ENCODE assay signal across 26 mouse cellular contexts in the genomic region with DNA sequence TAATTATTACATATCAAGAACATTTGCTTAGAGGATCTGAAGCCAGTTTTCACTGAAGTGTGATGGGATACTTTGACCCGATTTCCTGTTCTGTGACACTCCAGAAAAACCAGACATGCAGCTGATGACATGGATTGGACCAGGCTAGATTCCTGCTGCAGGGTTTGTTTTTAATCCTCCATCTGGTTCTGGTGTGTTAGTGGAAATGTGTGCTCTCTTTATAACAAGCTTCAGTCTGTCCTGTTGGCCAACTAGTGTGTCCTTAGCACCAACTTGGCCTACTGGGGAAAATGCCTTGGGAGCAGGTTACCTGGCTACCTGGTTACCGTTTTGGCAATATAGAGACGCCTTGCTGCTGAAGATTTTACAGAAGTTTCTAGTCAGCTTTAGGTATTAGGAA.
"Had no signal": no experiment of that assay in that cellular context is flagged by ENCODE, and none has a peak within 500 bp of the region (broad histone marks: within the 10 kb centered on the region; RNA-seq: fewer than 3 reads in every experiment).

No protein-coding gene starts in this region.

- H3K4me3 ChIP-seq: left cerebral cortex, adult 2 months; limb, embryonic 13.5 days; liver, embryonic 12.5 days; liver, embryonic 15.5 days; lung, embryonic 15.5 days; megakaryocyte, embryonic 14.5 days; midbrain, embryonic 10.5 days; midbrain, embryonic 15.5 days; neural tube, embryonic 12.5 days; neural tube, embryonic 15.5 days had no signal

- H3K4me2 ChIP-seq: limb, embryonic 13.5 days; liver, embryonic 12.5 days; liver, embryonic 15.5 days; lung, embryonic 15.5 days; midbrain, embryonic 15.5 days; neural tube, embryonic 12.5 days; neural tube, embryonic 15.5 days had no signal

- H3K27me3 ChIP-seq: lung, embryonic 15.5 days; midbrain, embryonic 15.5 days; neural tube, embryonic 12.5 days; neural tube, embryonic 15.5 days had no signal

- DNase-seq: kidney, adult 18-20 months; kidney, adult 9 months; kidney, postnatal 14 days; kidney, postnatal 4 days; layer of hippocampus, postnatal 36 days; liver; lung, adult 18-20 months; lung, postnatal 10 days; lung, postnatal 36 days; right cerebral cortex, adult 18-20 months; right cerebral cortex, postnatal 14 days; right cerebral cortex, postnatal 4 days; thymus, adult 2 months; thymus, postnatal 14 days; thymus, postnatal 4 days had no signal

- H3K9ac ChIP-seq: limb, embryonic 13.5 days; liver, embryonic 12.5 days; liver, embryonic 15.5 days; lung, embryonic 15.5 days; midbrain, embryonic 15.5 days; neural tube, embryonic 12.5 days; neural tube, embryonic 15.5 days had no signal

- H3K36me3 ChIP-seq: limb, embryonic 13.5 days; liver, embryonic 12.5 days; liver, embryonic 15.5 days; lung, embryonic 15.5 days; midbrain, embryonic 15.5 days; neural tube, embryonic 12.5 days; neural tube, embryonic 15.5 days had no signal

- ATAC-seq: liver, embryonic 12.5 days; midbrain, embryonic 15.5 days had no signal

- H3K9me3 ChIP-seq: limb, embryonic 13.5 days; liver, embryonic 12.5 days; liver, embryonic 15.5 days; lung, embryonic 15.5 days; megakaryocyte, embryonic 14.5 days; midbrain, embryonic 10.5 days; midbrain, embryonic 15.5 days; neural tube, embryonic 12.5 days; neural tube, embryonic 15.5 days had no signal

- H3K27ac ChIP-seq: left cerebral cortex, adult 2 months; limb, embryonic 13.5 days; liver, embryonic 12.5 days; liver, embryonic 15.5 days; lung, embryonic 15.5 days; midbrain, embryonic 10.5 days; neural tube, embryonic 12.5 days; neural tube, embryonic 15.5 days; stomach, postnatal 0 days had no signal
